Mouse (Mus musculus) G1E (cell line): ENCODE measurements around the gene Mctp1.

Experiments used
- CTCF ChIP-seq: IDR thresholded peaks from 2 replicates; pipeline ENCODE4 v1.5.1; 2012; ENCODE audit warnings: low read depth, low read length, inconsistent platforms, mixed read lengths
- GATA1 ChIP-seq: IDR thresholded peaks from 2 replicates; pipeline ENCODE4 v1.6.1; 2012; ENCODE audit warnings: borderline replicate concordance, low read length, inconsistent platforms, mixed read lengths
- GATA2 ChIP-seq: IDR thresholded peaks from 2 replicates; pipeline ENCODE4 v1.6.1; 2012; ENCODE audit warnings: low read depth, low read length, inconsistent platforms, borderline replicate concordance
- POLR2AphosphoS5 ChIP-seq: IDR thresholded peaks from 2 replicates; pipeline ENCODE4 v1.6.1; 2012; ENCODE audit warnings: low read depth, low read length, inconsistent platforms; ENCODE audit not compliant: insufficient replicate concordance
- TAL1 ChIP-seq: conservative IDR thresholded peaks from 2 replicates; pipeline ENCODE4 v1.6.1; 2012; ENCODE audit warnings: low read depth, low read length, inconsistent platforms, mixed read lengths

- TF ChIP-seq CTCF (no peak), TAL1 (no peak), GATA1 (no peak), GATA2 (no peak), POLR2AphosphoS5 (no peak)
Measured at GRCm38 (mm10) chr13:76527326-76527725, 143.0 kb downstream of the Mctp1 start.
